Mouse (Mus musculus) ES-Bruce4 (cell line): ENCODE results near the gene Zfp423.

ENCODE experiments used
- CTCF ChIP-seq: IDR thresholded peaks from one replicate; pipeline ENCODE4 v1.8.1; 2011; ENCODE audit warnings: low read depth, low read length
- EP300 ChIP-seq: IDR thresholded peaks from 2 replicates; pipeline ENCODE4 v1.6.1; 2011; ENCODE audit warnings: low read depth, low read length; ENCODE audit not compliant: insufficient read depth

DNA sequence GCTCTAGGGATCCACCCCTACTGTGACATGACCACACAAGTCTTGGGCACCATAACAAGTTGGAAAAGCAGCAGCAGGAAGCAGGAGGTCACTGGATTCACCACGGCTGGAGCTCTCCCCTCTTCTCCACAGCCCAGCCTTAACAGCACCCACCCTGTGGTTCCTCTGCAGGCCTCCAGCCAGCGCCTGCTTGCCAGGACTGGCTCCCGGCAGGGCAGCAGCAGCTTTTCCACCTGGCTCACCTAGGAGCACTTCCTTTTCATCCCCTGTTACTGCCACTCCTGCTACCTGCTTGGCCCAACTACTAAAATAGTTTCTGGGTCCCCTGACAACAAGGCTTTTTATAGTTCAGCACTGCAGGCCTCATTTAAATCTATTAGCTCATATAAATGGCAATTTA is 279.4 kb downstream of the Zfp423 start:
- TF ChIP-seq CTCF (no peak), EP300 (no peak)
